Mouse (Mus musculus) cerebellum, adult 9-11 months (tissue): Measurements from ENCODE around the gene Idua.
A peak's percentile ranks its signal among the peaks of the same experiment; 100 is the strongest.

Source experiments
- DNase-seq: peaks from one replicate; pipeline ENCODE4 v3.0.0; 2022

Idua gene

DNA sequence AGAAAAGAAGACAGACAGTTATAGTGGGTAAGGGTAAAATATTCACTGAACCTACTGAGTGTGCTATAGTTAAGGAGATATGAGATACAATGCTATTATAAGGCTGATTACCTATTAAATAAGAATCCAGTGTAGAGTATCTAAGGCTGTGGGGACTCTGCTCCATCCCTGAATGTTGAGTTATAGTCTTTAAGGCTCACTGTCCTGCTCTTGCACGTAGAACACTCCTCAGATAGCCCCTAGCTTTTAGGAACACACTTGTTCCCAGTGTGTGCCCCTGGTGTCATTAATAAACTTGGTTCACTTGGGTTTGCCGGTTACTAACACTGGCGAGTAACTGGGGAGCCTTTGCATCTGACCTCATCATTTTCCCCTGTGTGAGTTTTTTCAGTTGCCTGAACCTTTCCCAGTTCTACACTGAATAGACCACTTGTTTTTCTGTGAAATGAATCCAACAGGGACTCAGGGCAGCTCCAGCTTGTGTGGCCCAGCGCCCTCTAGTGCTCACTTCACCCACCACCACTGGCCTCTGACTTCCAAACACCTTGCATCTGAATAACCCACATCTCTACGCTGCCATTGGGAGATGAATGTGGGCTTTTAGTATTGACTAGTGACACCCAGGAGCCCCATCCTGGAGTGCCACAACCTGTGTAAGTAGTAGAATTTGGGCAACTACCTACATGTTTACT, 66.6 kb downstream of the Idua start:
- DNase-seq = peak; percentile 46

DNA sequence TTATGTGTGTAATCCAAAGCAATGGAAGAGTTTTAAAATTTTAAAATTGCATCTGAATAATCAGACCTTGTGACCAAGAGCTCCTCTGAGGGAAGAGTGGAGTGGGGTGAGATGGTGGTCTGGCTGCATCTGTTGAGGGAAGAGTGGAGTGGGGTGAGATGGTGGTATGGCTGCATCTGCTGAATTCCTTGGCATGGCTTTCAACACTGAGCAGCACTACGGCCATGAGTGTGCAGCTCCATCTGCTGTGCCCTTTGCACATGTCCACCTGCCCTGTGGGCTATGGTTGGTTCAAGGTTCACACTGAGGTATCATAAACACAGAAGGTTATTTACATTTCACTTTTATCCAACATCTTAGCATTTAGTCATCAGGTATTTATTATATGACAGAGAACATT, 67.3 kb downstream of the Idua start:
- no peak for DNase-seq
